Mouse (Mus musculus) embryonic facial prominence, embryonic 13.5 days (tissue): ENCODE data around the gene Ate1. TPM values are rescaled to one million over a fixed set of nuclear protein-coding genes. Genes with fewer than 3 reads are reported as not detected.
"Not testable (repeated sequence)": the region's sequence is repeated elsewhere in the genome, so short reads cannot be mapped to it uniquely, and the experiment has no call there.

Experiments
- ATAC-seq: fragments of 200-750 bp; cut with Nextera tagmentation; 2 replicates; pipeline ENCODE4 v1.8.0; 2017; ENCODE audit warnings: low read depth; ENCODE audit not compliant: insufficient number of reproducible peaks, insufficient read depth, low FRiP score, low TSS enrichment
- H3K27ac ChIP-seq: fragments of 300-500 bp; sonication (generic); 2 replicates; pipeline ENCODE4 v1.5.1; 2015; ENCODE audit warnings: moderate library complexity, mild to moderate bottlenecking, inconsistent platforms
- H3K27me3 ChIP-seq: fragments of 300-500 bp; sonication (generic); 2 replicates; pipeline ENCODE4 v1.6.1; 2015; ENCODE audit warnings: mild to moderate bottlenecking, inconsistent platforms
- H3K36me3 ChIP-seq: fragments of 300-500 bp; sonication (generic); 2 replicates; pipeline ENCODE4 v1.6.1; 2015; ENCODE audit warnings: mild to moderate bottlenecking, inconsistent platforms
- H3K4me1 ChIP-seq: fragments of 300-500 bp; sonication (generic); 2 replicates; pipeline ENCODE4 v1.6.1; 2015; ENCODE audit warnings: inconsistent platforms
- H3K4me2 ChIP-seq: fragments of 300-500 bp; sonication (generic); 2 replicates; pipeline ENCODE4 v1.6.1; 2015; ENCODE audit warnings: moderate library complexity, mild to moderate bottlenecking, inconsistent platforms
- H3K4me3 ChIP-seq: fragments of 300-500 bp; sonication (generic); 2 replicates; pipeline ENCODE4 v1.5.1; 2015; ENCODE audit warnings: mild to moderate bottlenecking, inconsistent platforms
- H3K9ac ChIP-seq: fragments of 300-500 bp; sonication (generic); 2 replicates; pipeline ENCODE4 v1.6.1; 2015; ENCODE audit warnings: mild to moderate bottlenecking, inconsistent platforms
- H3K9me3 ChIP-seq: fragments of 300-500 bp; sonication (generic); 2 replicates; pipeline ENCODE4 v1.6.1; 2016; ENCODE audit warnings: inconsistent platforms
- WGBS: fragments of 180-500 bp; shearing (Covaris S2); methylation state at CpG from one replicate; pipeline ENCODE4 v1.1.7; 2015; ENCODE audit warnings: mixed read lengths; 5-methylcytosine and 5-hydroxymethylcytosine counted together
- polyA plus RNA-seq: library from polyadenylated mRNA; unstranded; fragments of >200 nt; fragmentation: Nextera tagmentation; extraction: Ambion mirVana; gene quantifications from 2 replicates; pipeline ENCODE4 v1.2.1, GENCODE M21; 2015

Gene Ate1
- polyA plus RNA-seq, 1 experiment from 2014 or later: 72.3 TPM

DNA sequence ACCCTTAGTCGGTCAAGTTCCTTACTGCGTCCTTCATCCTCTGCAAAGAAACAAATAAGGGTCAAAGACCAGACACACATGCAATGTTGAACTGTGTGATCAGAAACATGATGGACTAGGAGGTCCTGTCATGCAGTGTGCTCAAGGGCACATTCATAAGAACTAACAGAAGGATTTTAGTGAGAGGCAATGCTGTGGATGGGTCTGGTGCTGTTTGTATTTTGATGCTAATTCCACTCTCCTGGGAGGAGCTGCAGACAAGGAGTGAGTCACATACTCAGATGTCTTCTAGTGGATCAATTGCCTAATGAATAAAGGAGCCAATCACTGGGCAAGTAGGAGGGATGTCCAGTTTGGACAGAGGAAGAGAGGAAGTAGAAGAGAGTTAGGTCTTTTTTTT lies 125.5 kb downstream of the Ate1 start:
- no peak overlapping the region for H3K9ac ChIP-seq
- 91% methylated on average over 2 of the region's 2 CpGs for WGBS

DNA sequence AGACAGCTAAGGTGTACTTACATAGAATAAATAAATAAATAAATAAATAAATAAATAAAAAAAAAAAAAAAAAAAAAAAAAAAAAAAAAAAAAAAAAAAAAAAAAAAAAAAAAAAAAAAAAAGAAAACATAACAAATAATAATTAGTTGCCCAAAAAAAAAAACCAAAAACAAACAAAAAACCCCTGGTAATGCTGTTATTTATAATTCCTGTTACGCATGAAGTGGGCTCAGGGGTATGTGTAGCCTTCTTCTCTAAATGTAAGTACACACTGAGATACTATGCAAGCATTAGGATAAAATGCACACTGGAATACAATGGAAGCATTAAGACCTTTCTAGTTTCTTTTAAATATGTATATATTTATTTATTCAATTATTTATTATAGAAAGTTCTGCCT lies 130.1 kb downstream of the Ate1 start:
- H3K4me2 ChIP-seq, H3K9ac ChIP-seq, H3K4me3 ChIP-seq, H3K27ac ChIP-seq, H3K4me1 ChIP-seq, H3K9me3 ChIP-seq, ATAC-seq, H3K27me3 ChIP-seq: not testable (repeated sequence)
- 98% methylated on average over 1 of the region's 1 CpGs for WGBS
- peaks cover 38% of the 10 kb centered on the region for H3K36me3 ChIP-seq

More for the DNA sequence above, 125.5 kb downstream of the Ate1 start:
- H3K27ac ChIP-seq: no peak overlapping the region
- H3K9me3 ChIP-seq: no peaks in the 10 kb centered on the region
- no peaks in the 10 kb centered on the region for H3K27me3 ChIP-seq
- no peak overlapping the region for H3K4me2 ChIP-seq
- no peak overlapping the region for H3K4me3 ChIP-seq
- H3K36me3 ChIP-seq: peaks cover 25% of the 10 kb centered on the region
- no peaks in the 10 kb centered on the region for H3K4me1 ChIP-seq
- no peak for ATAC-seq

DNA sequence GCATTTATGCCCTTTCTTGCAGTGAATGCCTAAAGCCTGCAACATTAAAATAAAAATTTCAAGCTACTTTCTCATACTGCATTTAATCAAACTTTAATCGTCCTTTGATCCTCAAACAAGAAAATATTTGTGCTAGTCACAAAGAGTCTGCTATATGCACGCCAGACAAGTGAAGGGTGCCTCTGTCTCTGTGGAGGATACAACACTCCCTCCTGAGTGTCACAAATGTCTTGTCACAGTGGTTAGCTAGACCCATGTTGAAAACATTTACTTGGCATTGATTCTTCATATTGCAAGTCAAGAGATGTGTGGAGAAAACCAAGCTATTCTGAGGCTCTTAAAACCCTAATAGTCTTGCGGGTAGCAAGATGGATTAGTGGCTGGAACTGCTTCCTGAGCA lies 133.9 kb downstream of the Ate1 start:
- no peaks in the 10 kb centered on the region for H3K27me3 ChIP-seq
- 72% methylated on average over 3 of the region's 3 CpGs for WGBS
- peaks cover 13% of the 10 kb centered on the region for H3K36me3 ChIP-seq
- H3K27ac ChIP-seq: no peak overlapping the region
- no peaks in the 10 kb centered on the region for H3K9me3 ChIP-seq
- no peak overlapping the region for H3K9ac ChIP-seq
- H3K4me1 ChIP-seq: peaks cover 6% of the 10 kb centered on the region
- no peak overlapping the region for H3K4me2 ChIP-seq
- ATAC-seq: no peak
- no peak overlapping the region for H3K4me3 ChIP-seq

DNA sequence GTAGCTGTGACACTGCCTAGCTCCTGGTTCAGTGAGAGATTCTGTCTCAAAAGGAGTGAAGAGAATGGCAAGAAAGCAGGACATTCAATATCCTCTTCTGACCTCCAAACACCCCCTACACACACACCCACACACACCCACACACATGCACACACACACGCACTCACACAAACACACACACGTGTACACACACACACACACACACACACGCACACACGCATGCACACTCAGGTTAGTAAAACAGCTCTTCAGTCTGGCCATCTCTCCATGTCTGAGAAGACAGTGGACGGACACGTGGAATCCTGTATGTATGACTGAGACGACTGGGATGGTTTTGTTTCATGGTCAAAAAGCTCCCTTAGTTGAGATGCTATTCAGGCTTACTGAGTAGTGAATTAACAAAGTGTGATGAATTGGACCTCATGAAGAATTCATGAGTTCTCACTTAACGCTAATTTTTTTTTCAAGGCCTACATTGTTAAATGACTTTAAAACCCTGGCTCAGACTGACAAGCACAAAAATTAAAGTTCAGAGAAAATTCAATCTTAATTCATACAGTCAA lies 134.4 kb downstream of the Ate1 start:
- 93% methylated on average over 8 of the region's 8 CpGs for WGBS
- H3K36me3 ChIP-seq: peaks cover 13% of the 10 kb centered on the region
- H3K27me3 ChIP-seq: no peaks in the 10 kb centered on the region
- ATAC-seq: no peak
- no peaks in the 10 kb centered on the region for H3K9me3 ChIP-seq
- peaks cover 11% of the 10 kb centered on the region for H3K4me1 ChIP-seq
- no peak overlapping the region for H3K4me2 ChIP-seq
- H3K4me3 ChIP-seq: no peak overlapping the region
- no peak overlapping the region for H3K9ac ChIP-seq
- no peak overlapping the region for H3K27ac ChIP-seq

DNA sequence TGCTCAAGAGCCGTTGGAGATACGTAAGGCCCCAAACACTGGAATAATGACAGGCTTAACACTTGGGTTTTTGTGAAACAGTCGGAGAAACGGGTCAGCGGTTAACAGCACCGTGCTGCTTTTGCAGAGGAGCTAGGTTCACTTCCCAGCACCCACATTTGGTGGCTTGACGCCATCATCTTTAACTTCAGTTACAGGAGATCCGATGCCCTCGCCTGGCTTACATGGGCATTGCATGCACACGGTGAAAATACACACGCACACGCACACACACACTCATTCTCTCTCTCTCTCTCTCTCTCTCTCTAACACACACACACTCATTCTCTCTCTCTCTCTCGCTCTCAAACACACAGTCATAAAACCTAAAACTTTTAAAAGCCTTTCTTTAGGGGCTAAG lies 138.0 kb downstream of the Ate1 start:
- H3K4me3 ChIP-seq: no peak overlapping the region
- H3K27ac ChIP-seq: no peak overlapping the region
- H3K9ac ChIP-seq: no peak overlapping the region
- peaks cover 2% of the 10 kb centered on the region; the same call in 1 of the 2 replicates for H3K36me3 ChIP-seq
- peaks cover 22% of the 10 kb centered on the region for H3K4me1 ChIP-seq
- no peaks in the 10 kb centered on the region for H3K9me3 ChIP-seq
- no peaks in the 10 kb centered on the region for H3K27me3 ChIP-seq
- no peak overlapping the region for H3K4me2 ChIP-seq
- ATAC-seq: no peak
- WGBS: 91% methylated on average over 13 of the region's 13 CpGs

DNA sequence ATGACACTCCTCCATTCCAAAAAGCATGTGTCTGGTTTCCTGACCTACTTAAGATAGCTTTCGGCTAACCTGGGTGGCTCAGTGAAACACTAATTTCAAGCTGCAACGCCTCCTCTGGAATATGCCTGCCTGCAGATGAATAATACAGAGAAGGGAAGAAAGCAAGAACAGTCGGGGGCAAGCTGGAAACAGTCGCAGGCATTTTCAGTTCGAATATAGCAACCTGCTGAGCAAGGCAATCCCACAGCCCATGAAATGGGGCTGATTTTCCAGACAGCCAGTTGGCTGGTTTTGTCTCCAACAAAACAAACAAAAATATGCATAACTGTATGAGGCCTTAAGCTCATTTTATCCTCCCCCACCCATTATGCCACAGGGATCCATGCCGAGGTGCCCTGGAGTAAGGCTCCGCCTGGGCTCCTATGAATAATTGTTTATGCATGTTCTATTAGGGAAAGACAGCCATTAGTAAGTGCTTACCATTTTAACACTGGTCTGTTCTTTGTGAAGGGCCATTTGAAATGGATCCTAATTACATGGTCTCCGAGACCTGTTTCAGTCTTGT lies 138.7 kb downstream of the Ate1 start:
- peak overlapping the region; percentile 28; the same call in 1 of the 2 replicates for H3K27ac ChIP-seq
- ATAC-seq: no peak
- no peaks in the 10 kb centered on the region for H3K27me3 ChIP-seq
- no peak overlapping the region for H3K9ac ChIP-seq
- H3K36me3 ChIP-seq: no peaks in the 10 kb centered on the region
- 51% methylated on average over 8 of the region's 8 CpGs for WGBS
- no peak overlapping the region for H3K4me3 ChIP-seq
- H3K4me1 ChIP-seq: peaks cover 22% of the 10 kb centered on the region
- no peaks in the 10 kb centered on the region for H3K9me3 ChIP-seq
- no peak overlapping the region for H3K4me2 ChIP-seq

DNA sequence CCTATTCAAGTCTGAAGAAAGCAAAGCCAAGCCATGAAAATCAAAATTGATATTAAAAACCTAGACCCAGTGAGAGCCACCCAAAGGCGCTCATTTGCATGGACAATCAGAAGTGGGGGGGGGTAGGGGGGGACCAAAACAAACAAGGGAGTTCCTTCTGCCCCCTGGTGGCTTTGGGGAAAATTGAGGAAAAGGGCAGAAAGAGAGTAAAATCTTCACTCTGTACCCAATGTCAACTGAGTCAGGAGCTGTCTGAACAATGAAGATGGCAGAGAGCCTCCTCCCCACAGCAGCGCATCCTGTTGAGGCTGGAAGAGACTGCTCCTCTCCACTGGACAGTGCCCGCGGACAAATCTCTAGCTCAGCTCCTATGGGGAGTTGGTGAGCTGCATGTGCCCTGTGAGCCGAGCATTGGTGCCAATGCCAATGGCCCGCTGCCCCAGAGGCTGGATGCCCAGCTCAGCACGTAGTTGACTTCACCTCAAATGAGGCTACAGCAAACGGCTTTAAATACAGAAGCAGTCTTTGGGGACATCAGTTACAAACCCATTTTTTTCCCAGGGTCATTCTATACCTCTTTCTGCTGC lies 139.3 kb downstream of the Ate1 start:
- no peak overlapping the region for H3K4me2 ChIP-seq
- WGBS: 82% methylated on average over 8 of the region's 8 CpGs
- no peak for ATAC-seq
- no peak overlapping the region for H3K4me3 ChIP-seq
- no peaks in the 10 kb centered on the region for H3K27me3 ChIP-seq
- peaks cover 22% of the 10 kb centered on the region for H3K4me1 ChIP-seq
- no peaks in the 10 kb centered on the region for H3K36me3 ChIP-seq
- peak overlapping the region; percentile 28; the same call in 1 of the 2 replicates for H3K27ac ChIP-seq
- H3K9me3 ChIP-seq: no peaks in the 10 kb centered on the region
- H3K9ac ChIP-seq: no peak overlapping the region

DNA sequence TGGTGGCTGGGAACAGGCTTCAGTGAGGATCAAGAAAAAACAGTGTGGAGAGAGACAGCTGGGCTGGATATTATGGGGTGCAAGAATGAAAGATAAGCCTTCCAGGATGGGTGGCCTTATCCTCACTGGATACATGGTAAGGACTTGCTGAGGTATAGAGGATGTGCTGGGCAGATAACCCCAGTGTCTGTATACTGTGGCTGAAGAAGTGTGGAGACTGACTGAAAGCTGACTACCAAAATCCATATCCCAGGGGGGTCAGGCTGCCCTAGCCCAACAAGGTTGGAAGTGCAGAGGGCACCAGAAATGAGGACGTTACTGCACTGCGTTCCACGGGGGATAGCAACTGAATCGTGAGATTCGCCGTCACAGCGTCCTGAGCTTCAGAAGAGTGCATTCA lies 139.8 kb downstream of the Ate1 start:
- Histone ChIP-seq H3K4me1 (peaks cover 22% of the 10 kb centered on the region), H3K27me3 (no peaks in the 10 kb centered on the region), H3K36me3 (no peaks in the 10 kb centered on the region), H3K9me3 (no peaks in the 10 kb centered on the region), H3K4me3 (no peak overlapping the region), H3K27ac (0 out of 2 replicates have a peak overlapping the region, but pooled peaks have one; percentile 23), H3K9ac (no peak overlapping the region), H3K4me2 (no peak overlapping the region)
- WGBS: 95% methylated on average over 7 of the region's 7 CpGs
- ATAC-seq: no peak

DNA sequence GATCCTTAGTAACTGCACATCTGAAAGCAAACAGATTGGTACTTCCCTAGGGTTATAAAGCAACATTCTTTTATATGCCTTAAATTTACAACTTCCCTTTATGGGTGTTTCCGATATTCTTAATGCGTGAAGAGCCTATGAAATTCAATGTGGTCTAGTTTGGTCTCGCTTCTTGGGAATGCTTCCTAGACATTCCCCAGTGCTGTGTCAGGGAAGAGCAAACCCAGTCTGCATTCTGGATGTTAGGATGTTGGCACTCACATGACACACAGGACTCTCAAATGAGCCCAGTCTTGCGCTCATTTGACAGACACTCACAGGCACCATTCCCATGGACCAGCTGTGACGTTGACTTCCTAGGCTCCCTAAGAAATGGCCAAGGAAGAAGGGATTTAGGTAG lies 140.3 kb downstream of the Ate1 start:
- H3K9ac ChIP-seq: no peak overlapping the region
- H3K4me2 ChIP-seq: no peak overlapping the region
- ATAC-seq: no peak
- no peaks in the 10 kb centered on the region for H3K36me3 ChIP-seq
- H3K27ac ChIP-seq: 0 out of 2 replicates have a peak overlapping the region, but pooled peaks have one; percentile 23
- H3K27me3 ChIP-seq: no peaks in the 10 kb centered on the region
- H3K4me3 ChIP-seq: no peak overlapping the region
- WGBS: 63% methylated on average over 5 of the region's 5 CpGs
- H3K9me3 ChIP-seq: no peaks in the 10 kb centered on the region
- H3K4me1 ChIP-seq: peaks cover 22% of the 10 kb centered on the region

DNA sequence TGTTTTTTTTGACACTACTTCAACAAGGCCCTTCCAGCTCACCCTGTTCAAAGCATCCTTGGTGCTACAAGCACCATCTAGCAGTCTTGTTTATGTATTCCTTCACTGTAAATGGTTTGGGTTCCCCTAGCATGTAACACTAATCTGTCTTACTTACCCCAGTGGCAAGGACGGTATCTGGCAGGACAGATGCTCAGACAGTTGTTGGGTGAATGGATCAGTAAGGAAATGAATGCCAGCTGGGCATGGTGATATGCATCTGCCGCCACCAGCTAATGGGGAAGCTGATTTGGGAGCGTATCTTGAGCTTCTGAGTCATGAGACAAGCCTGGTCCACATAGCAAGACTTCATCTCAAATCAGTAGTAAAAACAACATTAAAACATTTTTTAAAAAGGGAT lies 141.9 kb downstream of the Ate1 start:
- 68% methylated on average over 3 of the region's 3 CpGs for WGBS
- Histone ChIP-seq H3K9ac (no peak overlapping the region), H3K36me3 (no peaks in the 10 kb centered on the region), H3K9me3 (no peaks in the 10 kb centered on the region), H3K27ac (no peak overlapping the region), H3K4me2 (no peak overlapping the region), H3K4me3 (no peak overlapping the region), H3K4me1 (peaks cover 22% of the 10 kb centered on the region), H3K27me3 (no peaks in the 10 kb centered on the region)
- ATAC-seq: no peak

DNA sequence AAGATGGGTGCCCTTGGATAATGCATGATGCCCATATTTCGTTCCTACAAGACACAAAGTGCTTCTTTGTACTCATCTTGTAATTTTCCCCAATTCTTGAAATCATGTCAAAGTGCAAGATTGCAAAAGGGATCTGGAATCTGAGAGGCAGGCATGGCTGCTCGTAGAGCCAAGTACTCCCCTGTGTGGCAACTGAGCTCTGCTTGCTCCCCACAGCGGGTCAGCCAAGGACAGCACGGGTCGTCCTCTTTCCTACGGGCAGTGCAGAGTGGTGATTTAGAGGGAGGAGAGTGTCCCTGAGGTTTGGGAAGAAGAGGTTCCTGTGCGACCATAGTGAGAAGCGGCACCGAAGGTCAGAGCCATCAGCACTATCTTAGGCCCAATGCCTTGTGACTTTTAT lies 145.9 kb downstream of the Ate1 start:
- Histone ChIP-seq H3K4me3 (no peak overlapping the region), H3K4me2 (no peak overlapping the region), H3K9me3 (peaks cover 3% of the 10 kb centered on the region), H3K4me1 (peaks cover 7% of the 10 kb centered on the region; the same call in 1 of the 2 replicates), H3K27ac (no peak overlapping the region), H3K9ac (no peak overlapping the region), H3K27me3 (no peaks in the 10 kb centered on the region; the same call in 1 of the 2 replicates), H3K36me3 (no peaks in the 10 kb centered on the region)
- no peak for ATAC-seq
- WGBS: 83% methylated on average over 9 of the region's 9 CpGs
